Mouse (Mus musculus) kidney, adult 18-20 months (tissue): ENCODE measurements at regions not wholly inside any gene's neighbourhood (a gene's known extent, or its start where the extent isn't known, plus 50 kb on each side); places are given as distances from the start of the nearest gene placed in this dataset.

Experiments used
- DNase-seq: peaks from one replicate; pipeline ENCODE4 v3.0.0; 2021

DNA sequence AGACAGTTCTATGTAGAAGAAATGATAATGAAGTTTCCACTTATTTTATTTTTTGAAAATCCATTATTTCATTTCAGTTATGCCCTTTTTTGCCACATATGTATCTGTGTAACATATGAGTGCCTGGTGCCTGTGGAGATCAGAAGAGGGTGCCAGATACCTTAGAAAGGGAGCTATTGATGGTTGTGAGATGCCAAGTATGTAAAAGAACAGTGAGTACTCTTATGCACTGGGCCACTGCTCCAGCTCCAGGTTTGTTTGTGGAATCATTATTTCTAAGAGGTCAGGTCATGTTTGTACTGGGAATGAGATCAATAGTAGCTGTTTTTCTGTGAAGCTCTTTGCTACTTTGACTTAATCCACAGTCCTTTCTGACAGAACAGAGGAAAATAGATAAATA is 68.1 kb downstream of the Cenpw start:
- no peak for DNase-seq

DNA sequence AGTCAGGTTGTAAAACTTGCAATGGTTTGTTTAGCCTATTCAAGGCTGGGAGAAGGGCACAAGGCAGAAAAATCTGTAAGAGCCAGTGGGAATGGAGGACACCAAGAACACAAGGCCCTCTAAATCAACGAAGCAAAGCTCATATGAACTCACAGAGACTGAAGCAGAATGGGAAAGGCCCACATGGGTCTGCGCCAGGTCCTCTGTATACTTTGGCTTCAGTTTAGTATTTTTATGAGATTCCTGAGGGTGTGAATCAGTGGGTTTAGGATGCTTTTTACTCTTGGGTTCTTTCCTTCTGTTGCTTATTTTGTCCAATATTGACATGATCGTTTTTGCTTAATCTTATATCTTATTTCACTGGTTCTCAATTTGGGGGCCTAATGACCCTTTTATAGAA is 90.0 kb downstream of the Cenpw start:
- no peak for DNase-seq

DNA sequence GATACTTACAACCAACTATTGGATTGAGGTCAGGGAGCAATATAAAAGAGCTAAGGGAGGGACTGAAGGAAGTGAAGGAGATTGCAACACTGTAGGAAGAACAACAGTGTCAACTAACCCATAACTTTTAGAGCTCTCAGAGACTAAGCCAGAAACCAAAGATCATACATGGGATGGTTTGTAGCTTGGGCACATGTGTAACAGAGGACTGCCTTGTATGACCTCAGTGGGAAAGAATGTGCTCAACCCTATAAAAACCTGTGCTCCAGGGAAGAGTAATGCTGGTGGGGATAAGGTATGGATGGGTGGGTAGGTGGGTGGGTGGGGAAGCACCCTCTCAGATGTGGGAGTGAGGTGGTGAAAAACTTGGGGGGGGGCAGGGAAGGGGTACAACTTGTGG is 97.9 kb downstream of the Cenpw start:
- DNase-seq: no peak

DNA sequence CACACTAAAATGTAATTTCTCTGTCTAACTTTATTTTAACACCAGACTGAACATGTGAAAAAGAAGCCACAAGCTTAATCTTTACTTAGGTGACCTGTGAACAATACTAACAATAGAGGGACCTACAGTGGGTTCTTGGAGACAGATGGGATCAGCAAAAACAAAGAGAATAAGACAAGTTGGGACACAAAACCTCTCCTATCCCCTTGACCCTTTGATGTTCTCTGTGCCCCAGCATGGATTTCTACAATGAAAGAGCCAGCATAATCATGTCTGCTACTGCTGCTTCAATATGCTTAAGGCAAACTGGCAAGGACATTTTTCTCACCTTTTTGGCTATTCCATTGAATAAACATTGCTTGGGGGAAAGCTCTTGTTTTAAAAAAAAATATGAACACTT is 105.8 kb downstream of the Cenpw start:
- DNase-seq: no peak

DNA sequence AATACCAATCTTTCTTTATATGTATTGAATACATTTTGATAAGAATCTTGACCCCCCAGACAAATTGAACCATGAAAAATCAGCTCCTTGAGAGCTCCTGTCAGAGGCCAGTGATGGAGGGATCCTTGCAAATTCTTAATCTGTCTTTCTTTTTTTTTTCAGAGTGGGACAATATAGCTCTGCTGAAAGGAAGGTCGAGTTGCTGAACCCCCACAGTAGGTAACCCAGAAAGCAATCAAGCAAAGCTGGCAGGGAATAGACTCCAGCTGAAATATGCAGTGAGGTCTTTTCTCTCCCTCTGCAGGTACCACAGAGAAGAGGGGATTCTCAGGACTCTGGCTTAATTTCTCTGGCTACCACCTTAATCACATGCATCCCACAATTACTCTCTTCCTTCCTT is 108.8 kb downstream of the Cenpw start:
- DNase-seq: no peak

DNA sequence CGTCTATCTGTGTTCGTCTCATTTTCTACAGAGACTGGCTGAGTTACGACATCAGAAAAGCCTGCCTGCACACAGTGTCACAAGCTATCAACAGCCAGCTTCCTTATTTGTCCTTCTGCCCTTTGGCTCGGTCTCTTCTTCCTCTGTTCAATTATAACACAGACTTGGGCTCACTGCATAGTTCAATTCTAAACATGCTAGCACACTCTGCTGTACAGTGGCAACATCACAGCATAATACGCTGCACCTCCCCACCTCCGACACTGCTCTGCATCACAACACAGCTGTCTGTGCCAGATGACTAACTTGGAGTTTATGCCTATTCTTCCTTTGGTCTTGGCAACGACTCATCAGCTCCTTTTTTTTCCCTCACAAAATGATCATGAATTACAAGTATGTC is 111.0 kb downstream of the Cenpw start:
- no peak for DNase-seq

DNA sequence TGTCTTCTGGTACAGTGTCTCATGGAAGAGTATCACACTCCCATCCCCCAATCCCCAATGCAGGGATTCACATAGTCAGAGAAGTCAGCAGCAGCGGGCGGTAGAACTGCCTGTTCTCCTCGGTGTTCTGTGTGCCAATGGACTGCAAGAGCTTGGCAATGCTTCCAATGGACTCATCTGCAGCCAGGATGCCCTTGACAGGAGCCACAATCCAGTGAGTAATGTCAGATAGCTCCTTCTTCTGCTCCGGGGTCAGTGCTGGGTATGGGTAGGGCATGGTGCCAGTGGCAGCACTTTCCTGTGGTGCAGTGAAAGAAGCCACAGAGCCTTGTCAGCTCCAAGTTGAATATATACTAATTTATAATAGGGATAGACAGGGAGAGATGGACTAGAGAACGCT is 115.3 kb downstream of the Cenpw start:
- peak; percentile 6 for DNase-seq

DNA sequence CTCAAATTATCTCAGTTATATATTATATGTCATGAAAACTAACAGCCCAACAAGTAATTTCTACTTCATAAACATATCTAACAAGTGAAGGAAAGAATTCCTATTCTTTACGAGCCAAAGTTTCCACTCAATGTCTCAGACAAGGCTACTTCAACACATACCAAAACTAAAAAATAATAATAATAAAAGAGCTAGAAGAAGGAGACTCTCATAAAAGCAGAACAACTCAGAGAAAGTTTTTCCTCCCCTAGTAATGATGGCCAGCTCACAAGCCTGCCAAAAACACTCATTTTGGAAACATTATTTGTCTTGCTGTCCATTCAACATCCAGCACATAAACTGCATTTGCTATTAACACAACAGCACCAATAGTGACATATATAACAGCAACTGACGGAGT is 133.7 kb downstream of the Cenpw start:
- no peak for DNase-seq

DNA sequence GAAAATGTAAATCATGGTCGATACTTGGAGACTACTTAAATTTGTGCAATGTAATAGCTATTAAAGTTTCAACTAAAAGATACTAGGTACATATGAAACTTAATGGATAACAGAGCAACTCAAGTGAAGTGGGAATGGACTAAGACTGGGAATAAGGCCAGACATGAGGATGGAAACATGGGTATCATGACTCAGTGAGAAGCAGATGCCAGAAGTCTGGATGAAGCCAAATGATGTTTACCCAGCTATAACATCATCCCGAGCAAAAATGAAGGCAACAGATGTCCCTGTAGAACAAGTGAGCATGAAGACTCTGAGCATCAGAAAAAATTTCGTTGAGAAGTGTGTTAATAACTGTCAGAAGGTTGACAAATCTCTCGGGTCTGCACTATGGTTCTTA is 169.7 kb downstream of the Cenpw start:
- DNase-seq: no peak

DNA sequence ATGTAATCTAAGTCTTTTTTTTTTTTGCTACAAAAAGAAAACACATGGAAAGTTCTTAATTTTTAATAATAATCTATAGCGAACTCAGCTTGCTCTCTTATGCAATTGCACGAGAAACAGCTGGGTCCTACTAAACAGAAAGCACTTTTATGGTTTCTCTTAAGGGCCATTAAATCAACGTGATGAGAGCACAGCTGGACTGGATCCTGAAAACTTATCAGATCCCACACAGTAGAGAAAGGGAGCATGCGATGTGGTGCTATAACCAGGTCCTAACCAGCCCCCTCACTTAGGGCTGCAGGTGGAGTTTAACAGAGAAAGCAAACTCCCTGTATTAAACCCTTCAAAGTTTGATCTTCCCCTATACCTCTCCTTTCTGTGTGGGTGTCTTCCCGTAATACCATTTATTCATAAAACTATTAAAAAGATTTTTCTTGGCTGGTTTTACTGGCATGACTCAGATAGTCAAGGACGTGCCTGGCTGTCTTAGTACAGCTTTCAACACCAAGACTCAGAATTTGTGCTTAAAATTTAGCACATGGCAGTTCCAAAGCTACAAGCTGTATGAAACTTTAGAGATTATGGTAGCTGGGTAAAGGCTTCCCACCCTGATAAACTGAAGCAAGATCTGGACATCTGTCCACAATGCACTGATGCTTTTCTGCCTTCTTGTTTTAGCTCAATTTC is 197.3 kb downstream of the Cenpw start:
- no peak for DNase-seq

DNA sequence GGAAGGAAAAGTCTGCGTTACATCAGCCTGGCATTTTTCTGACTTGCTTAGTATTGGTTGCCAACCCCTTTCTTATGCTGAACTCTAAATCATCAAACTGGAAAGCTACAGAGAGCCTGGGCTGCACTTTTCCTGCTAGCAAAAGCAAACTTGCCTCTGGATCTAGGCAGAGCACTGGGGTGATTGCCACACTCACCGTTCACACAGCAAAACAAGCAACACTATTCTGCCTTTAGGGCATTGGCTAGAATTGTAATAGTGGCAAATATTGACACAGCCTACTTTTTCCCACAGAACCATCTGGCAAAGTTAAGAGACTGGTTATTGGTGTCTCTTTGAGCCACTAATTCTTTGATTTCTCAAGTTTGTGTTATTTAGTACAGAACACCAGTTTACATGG is 199.5 kb downstream of the Cenpw start:
- no peak for DNase-seq

DNA sequence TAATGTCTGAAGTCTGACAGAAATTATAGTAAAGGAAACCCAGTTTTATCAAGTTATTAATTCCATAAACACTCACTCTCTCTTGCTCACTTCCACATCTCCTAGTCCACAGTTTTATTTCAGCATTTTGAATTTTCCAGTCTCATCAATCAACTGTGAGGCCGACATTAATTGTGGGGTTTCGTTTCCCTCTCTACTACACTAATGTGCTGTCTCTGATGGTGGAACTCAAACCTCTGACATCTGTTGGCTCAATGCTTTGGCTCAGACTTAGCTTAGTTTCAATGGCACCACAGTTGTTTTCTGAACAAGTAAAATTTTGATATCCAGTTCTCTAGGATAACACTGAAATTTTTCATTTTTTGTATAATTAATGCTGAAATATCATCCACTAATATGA is 218.8 kb downstream of the Cenpw start:
- DNase-seq: no peak
